Mouse (Mus musculus) embryo, embryonic 9.5 days (tissue): ENCODE results near the gene Pnma3.
A peak's percentile ranks its signal among the peaks of the same experiment; 100 is the strongest.
"Not testable (repeated sequence)": the region's sequence is repeated elsewhere in the genome, so short reads cannot be mapped to it uniquely, and the experiment has no call there.

ENCODE experiments used
- DNase-seq: peaks from one replicate; pipeline ENCODE4 v3.0.0-alpha.2; 2017; ENCODE audit errors: extremely low spot score

Pnma3 gene

DNA sequence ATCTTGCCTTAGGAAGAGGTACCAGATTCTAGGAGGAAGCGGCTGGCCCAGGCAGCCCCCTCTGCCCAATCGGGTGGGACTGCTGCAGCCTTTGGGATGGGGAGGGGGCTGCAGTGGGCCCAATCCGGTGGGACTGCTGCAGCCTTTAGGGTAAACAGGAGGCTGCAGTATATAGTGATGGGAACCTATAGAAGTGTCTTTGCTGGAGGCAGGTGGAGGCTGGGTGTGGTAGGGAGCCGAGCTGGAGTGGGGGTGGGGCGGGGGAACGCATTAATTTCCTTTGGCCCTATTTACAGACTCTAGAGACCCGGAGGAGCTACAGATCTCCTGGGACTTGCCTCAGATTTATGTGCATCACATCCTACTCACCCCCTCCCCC lies at the start of gene Pnma3:
TSS of gene Pnma3 (plus strand) at position 373 of the 379 bp plus-strand sequence.
- DNase-seq: no peak

DNA sequence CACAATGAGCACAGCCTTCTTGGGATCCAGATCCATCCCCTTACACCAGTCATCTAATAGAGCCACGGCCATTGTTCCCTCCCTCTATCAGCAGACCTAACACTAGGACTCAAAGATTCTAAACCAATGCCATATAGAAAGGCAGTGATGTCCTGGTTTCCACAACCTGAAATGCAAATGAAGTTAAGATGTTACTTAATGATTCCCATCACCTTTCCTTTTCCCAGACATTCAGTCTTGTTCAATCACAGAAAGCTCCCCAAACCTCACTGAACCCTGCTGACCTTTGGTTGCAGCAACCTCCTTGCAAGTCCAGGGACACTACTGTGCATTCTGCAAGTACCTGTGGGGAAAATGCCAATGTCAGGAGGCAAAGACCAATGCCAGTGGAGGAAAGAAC lies 27.6 kb upstream of the Pnma3 start, which contains the start of gene Pnma5:
TSS of gene Pnma5 (minus strand) at position 101 of the 400 bp plus-strand sequence.
- no peak for DNase-seq

DNA sequence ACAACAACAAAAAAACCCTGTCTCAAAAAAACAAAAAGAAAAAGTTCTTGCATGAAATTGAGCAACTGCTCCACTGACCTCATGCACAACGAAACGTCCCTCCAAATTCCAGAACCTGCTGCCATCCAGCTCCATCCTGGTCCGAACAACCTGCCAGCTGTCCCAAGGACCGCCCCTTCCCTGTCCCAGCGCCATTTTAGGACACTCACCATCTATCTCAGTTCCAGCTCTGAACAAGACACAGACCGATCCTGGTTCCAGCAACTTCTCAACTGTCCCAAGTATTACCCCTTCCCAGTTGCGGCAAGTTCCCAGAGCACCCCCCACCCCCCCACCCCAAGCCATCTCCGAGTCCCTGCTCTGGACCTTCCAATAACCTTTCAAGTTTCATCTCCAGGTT lies 25.8 kb upstream of the Pnma3 start:
- no peak for DNase-seq

DNA sequence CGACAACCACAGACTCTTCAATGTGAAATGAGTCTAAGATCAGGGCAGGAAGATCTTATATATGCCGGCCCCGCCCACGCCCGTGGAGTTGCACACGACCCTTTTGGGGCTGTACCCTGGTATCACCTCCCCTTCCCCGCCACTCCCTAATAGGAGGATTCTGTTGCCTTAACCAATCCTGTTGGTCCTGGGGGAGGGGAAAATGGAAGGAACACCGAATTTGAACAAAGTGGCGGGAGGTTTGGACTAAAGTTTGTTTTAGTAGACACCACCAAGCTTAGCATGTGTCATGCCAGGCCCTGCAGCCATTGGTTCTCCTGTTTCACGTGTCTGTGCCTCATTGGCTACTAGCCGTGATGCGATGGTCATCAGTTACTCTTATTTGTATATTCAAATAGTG lies 24.9 kb upstream of the Pnma3 start:
- no peak for DNase-seq

DNA sequence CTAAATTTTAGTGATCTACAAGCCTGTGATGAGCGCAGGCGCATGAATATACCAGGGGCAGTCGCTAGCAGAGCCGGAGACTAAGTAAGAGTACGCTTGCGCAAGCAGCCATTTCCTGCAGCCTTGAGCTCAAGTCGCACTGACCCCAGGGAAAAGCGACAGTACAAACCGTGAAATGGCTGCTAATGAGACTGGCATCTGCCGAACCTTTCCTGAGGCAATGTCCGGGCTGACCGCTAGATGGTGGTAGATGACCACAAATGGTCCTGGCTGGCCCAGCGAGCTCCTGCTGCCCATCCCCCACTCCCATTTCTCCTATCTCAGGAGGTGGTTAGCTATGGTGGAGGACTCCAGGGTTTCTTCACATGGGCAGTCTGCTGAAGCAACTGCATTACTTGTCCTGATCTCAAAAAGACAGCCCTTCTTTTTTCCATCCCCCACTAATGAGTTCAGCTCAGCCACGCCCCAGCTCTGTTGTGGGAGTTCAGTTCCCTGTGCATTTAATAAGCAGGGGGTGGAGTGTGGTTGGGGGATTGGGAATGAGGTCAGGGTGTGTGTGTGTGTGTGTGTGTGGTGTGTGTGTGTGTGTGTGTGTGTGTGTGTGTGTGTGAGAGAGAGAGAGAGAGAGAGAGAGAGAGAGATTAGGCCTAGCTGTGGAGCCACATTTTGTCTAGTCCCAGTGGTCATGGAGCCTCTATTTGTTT lies 10.6 kb upstream of the Pnma3 start:
- DNase-seq: peak; percentile 89

DNA sequence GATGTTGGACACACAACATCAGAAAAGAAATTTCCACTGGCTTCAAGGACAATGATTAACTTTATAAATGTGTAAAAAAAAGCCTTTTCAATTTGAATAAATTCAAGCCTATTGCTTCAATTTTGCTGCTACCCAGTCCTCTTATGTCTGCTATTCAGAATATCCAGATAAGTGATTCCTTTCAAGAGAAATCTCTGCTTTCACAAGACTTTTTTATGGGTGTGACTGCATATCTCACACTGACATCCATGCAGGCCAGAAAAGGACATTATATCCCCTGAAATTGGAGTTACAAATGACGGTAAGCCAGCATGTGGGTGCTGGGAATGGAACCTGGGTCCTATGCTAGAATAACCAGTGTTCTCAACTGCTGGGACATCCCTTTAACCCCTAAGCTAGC lies 3.1 kb upstream of the Pnma3 start:
- no peak for DNase-seq

DNA sequence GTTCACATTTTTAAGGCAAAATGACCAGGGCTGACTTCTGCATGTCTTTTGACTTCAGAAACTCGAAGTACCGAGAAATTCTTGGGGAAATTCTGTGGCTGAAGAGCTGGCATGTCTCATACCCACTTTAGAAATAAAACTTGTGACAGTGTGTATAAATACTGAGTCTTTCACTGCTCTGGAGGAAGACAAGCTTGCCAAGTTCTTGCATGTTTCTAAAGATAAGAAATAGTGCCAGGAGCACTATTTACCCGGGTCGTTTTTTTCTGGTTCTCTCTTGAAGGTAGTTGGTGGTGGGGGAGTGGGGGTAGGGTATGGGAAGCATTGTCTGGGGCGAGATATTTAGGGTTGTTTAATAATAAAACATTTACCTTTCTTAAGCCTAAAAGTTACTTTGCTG lies 2.3 kb upstream of the Pnma3 start:
- no peak for DNase-seq

DNA sequence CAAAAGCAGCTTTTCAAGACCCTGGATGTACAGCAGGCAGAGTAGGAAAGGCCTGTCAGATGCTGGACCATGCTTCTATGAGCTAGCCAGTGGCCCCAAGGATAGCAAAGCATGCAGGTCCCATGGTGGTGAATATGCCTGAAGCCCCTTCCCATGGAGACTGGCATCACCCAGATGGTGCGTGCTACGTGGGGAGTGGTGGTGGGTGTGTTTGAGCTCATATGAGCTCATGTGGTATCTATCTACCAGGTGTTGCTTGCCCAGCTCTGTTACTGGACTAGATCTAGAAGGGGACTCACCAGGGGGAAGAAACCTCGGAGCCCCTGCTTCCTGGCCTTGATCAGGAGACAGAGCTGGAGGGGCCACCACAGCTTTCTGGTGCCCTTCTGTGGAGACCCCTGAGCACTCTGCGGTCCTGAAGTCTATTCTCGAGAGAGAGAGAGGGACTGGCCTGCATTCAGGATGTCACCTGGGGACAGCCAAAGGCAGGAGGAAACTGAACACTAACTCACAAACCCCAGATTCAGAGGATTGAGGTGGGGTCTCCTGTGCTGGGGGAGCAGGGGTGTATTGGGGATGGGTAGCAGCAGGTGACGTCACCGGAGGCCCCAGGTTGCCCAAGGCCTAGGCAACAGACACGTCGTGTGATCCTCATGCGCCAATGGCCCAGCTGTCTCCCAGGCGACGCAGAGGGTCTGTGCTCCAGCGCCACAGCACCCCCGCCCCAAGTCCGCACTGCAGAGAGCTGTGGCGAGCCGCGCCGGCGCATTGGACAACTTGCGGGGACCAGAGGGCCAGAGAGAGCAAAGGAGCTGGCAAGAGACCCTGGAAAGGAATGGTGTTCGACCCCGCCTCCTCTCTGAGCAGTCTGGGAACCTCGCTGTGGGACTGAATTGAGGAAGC lies 824 bp upstream of the Pnma3 start:
- peak; percentile 24 for DNase-seq

DNA sequence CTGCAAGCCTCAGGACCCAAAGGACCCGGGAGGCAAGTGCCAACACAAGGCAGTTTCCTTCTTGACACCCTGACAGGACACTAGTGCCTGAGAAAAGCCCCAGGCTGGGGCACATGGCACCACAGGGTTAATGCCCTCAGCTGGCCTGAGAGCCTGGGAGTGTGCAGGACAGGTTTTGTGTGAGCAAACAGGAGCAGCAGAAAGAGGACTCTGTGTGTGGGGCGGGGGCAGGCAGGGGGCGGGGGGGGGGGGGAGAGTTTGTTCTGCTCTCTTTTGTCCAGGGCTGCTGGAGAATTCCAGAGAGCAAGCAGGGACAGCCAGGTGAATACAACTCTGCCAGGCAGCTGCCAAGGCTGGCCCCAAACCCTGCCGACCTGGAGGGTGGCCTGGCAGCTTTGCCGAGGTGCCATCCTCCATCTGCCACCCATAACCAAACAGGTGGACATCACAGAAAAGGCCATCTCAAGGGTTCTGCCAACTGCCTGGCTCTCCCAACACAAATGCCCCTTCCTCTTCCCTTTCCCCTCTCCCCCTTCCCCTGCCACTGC lies 2.3 kb downstream of the Pnma3 start:
- DNase-seq: not testable (repeated sequence)

DNA sequence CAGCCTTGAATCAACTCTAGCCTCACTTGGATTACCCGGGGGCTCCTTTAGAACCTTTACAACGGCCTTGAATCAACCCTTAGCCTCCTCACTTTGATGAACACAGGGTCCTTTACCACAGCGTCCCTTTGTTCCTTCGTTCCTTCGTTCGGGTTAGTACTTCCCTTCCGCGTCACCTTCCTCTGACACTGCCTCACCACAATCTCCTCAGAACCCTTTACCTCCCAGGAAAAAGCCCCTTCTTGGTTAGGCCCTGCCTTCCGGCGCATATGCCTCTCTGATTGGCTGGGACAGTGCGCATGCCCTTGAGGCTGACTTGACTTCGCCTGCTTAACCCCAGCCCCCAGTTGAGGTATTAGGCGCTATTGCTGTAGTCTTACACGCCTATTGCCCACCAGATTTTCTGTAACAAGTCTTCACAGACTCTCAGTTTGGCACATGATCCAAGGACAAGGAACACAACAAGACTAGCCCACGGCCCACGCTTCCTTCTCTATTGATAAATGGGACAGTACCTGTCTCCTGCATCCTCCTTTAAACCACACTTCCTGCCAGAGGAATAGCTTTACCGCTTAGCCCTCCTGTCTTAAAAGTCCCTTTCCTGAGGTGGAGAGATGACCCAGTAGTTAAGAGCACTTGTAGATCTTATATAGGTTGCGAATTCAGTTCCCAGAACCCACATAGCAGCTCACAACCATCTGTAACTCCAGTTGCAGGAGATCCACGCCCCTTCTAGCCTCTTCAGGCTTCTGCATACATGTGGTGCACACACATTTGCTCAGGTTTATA lies 17.9 kb downstream of the Pnma3 start, which contains the start of gene Xlr4a:
TSS of gene Xlr4a (minus strand) at position 212 of the 789 bp plus-strand sequence.
- DNase-seq: not testable (repeated sequence)

DNA sequence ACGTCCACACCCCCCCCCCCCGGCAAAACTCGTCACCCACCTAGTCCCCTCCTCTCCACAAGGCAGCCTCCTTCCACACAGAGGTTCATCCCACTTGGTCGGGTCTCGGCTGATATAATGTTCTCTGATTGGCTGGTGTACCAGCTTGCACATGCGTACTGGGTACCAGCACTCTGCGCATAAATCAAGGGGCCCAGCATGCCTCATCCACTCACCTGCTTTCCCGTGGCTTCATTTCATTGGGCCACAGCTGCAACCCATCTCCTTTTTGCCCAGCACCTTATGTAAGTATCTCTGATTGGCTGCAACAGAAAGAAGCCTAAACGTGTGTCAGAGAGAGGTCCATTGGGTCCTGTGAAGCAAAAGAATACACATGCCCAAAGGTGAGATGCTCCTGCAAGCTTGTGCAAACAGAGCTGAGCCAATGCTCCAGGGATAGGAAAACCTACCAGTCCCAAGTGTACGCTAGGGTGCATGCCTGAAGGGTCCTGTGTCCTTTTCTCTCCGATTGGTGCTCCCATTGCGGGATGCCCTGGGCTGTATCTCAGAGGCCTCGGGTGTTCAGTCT lies 32.4 kb downstream of the Pnma3 start, which contains the start of gene Xlr3a:
TSS of gene Xlr3a (minus strand) at position 155 of the 568 bp plus-strand sequence.
- not testable (repeated sequence) for DNase-seq

DNA sequence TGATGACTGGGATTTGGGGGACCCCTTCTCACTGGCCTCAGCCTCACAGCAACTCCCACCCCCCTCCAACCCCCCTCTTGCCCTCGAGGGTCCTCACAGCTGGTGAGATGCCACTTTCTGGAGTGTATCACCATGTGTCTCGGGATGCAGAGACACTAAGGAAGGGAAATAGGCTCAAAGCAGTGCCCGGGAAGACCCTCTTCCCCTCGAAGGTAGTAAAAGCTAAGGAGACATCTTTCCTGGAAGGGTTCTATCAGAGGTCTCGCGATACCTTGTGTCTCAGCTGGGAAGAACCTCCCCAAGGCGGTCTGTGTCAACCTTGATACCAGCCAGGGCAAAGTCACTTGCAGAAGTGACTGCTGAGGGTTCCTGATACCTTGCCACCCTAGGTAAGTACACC lies 52.2 kb downstream of the Pnma3 start, which contains the start of gene Gm14685:
TSS of gene Gm14685 (plus strand) at position 301 of the 400 bp plus-strand sequence.
- DNase-seq: not testable (repeated sequence)
